Mouse (Mus musculus) midbrain, embryonic 13.5 days (tissue): ENCODE measurements around the gene Mustn1. TPM values are rescaled to one million over a fixed set of nuclear protein-coding genes. Genes with fewer than 3 reads are reported as not detected.

Experiments
- ATAC-seq: fragments of 200-750 bp; cut with Nextera tagmentation; 2 replicates; pipeline ENCODE4 v1.8.0; 2017; ENCODE audit warnings: mild to moderate bottlenecking, moderate TSS enrichment, moderate library complexity
- H3K27ac ChIP-seq: fragments of 300-500 bp; sonication (generic); 2 replicates; pipeline ENCODE4 v1.5.1; 2015; ENCODE audit warnings: inconsistent platforms, mild to moderate bottlenecking, moderate library complexity
- H3K27me3 ChIP-seq: fragments of 300-500 bp; sonication (generic); 2 replicates; pipeline ENCODE4 v1.6.1; 2015; ENCODE audit warnings: mild to moderate bottlenecking, inconsistent platforms
- H3K36me3 ChIP-seq: fragments of 300-500 bp; sonication (generic); 2 replicates; pipeline ENCODE4 v1.6.1; 2015; ENCODE audit warnings: mild to moderate bottlenecking, inconsistent platforms
- H3K4me1 ChIP-seq: fragments of 300-500 bp; sonication (generic); replicated peaks from 2 replicates; pipeline ENCODE4 v1.6.1; 2015; ENCODE audit warnings: inconsistent platforms
- H3K4me2 ChIP-seq: fragments of 300-500 bp; sonication (generic); replicated peaks from 2 replicates; pipeline ENCODE4 v1.6.1; 2015; ENCODE audit warnings: moderate library complexity, mild to moderate bottlenecking, inconsistent platforms
- H3K4me3 ChIP-seq: fragments of 300-500 bp; sonication (generic); replicated peaks from 2 replicates; pipeline ENCODE4 v1.5.1; 2015; ENCODE audit warnings: mild to moderate bottlenecking, inconsistent platforms
- H3K9ac ChIP-seq: fragments of 300-500 bp; sonication (generic); replicated peaks from 2 replicates; pipeline ENCODE4 v1.6.1; 2015; ENCODE audit warnings: mild to moderate bottlenecking, inconsistent platforms
- H3K9me3 ChIP-seq: fragments of 300-500 bp; sonication (generic); 2 replicates; pipeline ENCODE4 v1.6.1; 2016; ENCODE audit warnings: mild to moderate bottlenecking, inconsistent platforms
- WGBS: fragments of 180-500 bp; shearing (Covaris S2); methylation state at CpG from one replicate; pipeline ENCODE4 v1.1.7; 2015; 5-methylcytosine and 5-hydroxymethylcytosine counted together
- polyA plus RNA-seq: library from polyadenylated mRNA; unstranded; fragments of >200 nt; fragmentation: Nextera tagmentation; extraction: Ambion mirVana; gene quantifications from 2 replicates; pipeline ENCODE4 v1.2.1, GENCODE M21; 2015

Mustn1 gene
- polyA plus RNA-seq, 1 experiment from 2014 or later, result 0.67 TPM

- Histone ChIP-seq H3K4me1 (no peaks in the 10 kb centered on the region), H3K9ac (no peak overlapping the region), H3K4me3 (no peak overlapping the region), H3K27ac (no peak overlapping the region), H3K36me3 (peaks cover 47% of the 10 kb centered on the region), H3K4me2 (no peak overlapping the region), H3K27me3 (no peaks in the 10 kb centered on the region), H3K9me3 (no peaks in the 10 kb centered on the region)
- no peak for ATAC-seq
- 94% methylated on average over 10 of the region's 10 CpGs for WGBS
Measured at GRCm38 (mm10) chr14:30868826-30869225, 10.2 kb upstream of the Mustn1 start.

- H3K27me3 ChIP-seq, result no peaks in the 10 kb centered on the region
- H3K4me3 ChIP-seq, result no peak overlapping the region
- ATAC-seq, result no peak
- peaks cover 52% of the 10 kb centered on the region for H3K36me3 ChIP-seq
- H3K4me2 ChIP-seq, result no peak overlapping the region
- no peaks in the 10 kb centered on the region for H3K9me3 ChIP-seq
- 86% methylated on average over 8 of the region's 8 CpGs for WGBS
- H3K9ac ChIP-seq, result no peak overlapping the region; the same call in 1 of the 2 replicates
- H3K4me1 ChIP-seq, result no peaks in the 10 kb centered on the region
- H3K27ac ChIP-seq, result no peak overlapping the region
Measured at GRCm38 (mm10) chr14:30869391-30869801, 9.6 kb upstream of the Mustn1 start.

DNA sequence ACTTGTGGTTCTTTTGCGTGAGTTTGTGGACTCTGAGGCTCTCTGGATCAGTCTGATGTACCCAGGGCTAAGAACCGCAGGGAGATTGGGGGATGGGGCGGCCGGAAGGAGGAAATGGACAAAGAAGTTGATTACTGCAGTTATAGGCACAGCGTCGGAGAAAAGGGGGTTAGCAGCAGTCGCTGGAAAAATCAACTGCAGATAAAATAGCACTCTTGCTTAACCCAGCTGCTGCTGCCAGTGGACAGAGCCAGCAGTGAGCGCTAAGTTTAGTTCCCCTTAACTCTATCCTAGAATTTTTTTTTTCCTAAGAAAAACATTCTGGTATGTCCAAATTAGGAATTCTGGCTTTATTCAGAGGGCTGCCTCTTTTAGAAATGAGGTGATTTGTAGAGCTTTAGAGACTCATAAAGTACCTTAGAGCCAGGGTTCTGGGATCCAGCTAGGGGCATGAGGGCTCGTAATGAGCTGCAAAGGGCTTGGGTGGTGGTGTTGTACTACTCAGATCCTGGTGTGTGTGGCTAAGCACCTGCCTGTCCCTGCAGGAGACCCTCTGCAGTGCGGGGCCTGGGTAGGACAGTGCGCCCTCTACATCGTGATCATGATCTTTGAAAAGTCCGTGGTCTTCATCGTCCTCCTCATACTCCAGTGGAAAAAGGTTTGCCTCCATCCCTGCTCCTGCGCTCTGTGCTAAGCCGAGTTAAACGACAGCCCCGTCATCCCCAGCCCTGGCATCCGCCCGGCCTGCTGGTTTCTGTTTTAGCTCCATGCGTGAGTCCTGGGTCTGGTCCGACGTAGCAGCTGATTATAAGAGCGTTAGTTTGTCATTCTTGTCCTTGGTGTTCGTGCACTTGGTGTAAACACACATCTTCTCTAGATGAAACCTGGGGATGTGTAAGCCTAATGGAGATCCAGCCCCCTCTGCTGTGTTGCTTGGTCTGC is 8.5 kb upstream of the Mustn1 start:
- Histone ChIP-seq H3K4me1 (no peaks in the 10 kb centered on the region), H3K27ac (no peak overlapping the region), H3K27me3 (no peaks in the 10 kb centered on the region), H3K36me3 (peaks cover 47% of the 10 kb centered on the region), H3K9me3 (no peaks in the 10 kb centered on the region), H3K9ac (no peak overlapping the region), H3K4me3 (no peak overlapping the region), H3K4me2 (no peak overlapping the region)
- ATAC-seq, result no peak
- WGBS, result 88% methylated on average over 25 of the region's 25 CpGs

GRCm38 (mm10) chr14:30874095-30874700 is 4.8 kb upstream of the Mustn1 start:
- Histone ChIP-seq H3K4me2 (no peak overlapping the region), H3K9me3 (no peaks in the 10 kb centered on the region), H3K27me3 (no peaks in the 10 kb centered on the region), H3K36me3 (peaks cover 41% of the 10 kb centered on the region), H3K4me3 (no peak overlapping the region), H3K9ac (no peak overlapping the region), H3K4me1 (no peaks in the 10 kb centered on the region), H3K27ac (no peak overlapping the region)
- no peak for ATAC-seq
- WGBS, result 87% methylated on average over 18 of the region's 18 CpGs

DNA sequence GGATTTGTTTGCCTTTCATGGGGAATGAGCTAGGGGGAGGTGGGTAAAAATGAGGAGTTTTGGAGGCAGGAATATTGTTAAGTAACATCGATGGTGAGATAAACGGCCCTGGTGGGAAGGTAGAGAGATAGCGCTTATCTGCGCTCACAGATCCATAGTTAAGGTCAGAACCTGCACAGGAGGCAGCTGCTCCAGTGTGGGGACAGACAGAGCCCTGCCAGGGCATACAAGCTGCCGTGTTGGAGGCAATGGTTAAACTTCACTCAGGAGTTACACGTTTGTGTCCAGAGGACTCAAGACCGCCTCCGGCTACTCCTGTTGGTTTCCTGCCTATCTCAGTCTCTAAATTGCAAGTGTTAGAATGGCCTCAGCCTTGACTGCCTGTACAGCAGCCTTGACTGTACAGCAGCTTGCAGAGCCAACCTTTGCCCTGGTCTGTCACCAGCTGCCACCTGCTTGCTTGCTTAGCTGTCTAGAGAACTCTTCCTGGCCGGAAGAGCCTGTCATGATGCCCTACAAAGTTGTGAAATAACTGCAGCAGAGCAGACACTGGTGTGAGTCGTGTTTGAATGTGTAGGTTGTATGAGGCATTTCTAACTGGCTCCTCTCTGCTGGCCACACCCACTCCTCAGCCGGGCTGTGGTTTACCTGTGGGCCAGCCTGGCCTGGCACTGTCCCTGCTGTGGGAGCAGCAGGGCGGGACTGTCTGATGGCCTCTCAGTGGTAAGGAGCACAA is 3.7 kb upstream of the Mustn1 start:
- Histone ChIP-seq H3K4me1 (no peaks in the 10 kb centered on the region; the same call in 1 of the 2 replicates), H3K4me3 (no peak overlapping the region), H3K9ac (no peak overlapping the region), H3K4me2 (no peak overlapping the region), H3K9me3 (no peaks in the 10 kb centered on the region), H3K27me3 (no peaks in the 10 kb centered on the region), H3K27ac (no peak overlapping the region), H3K36me3 (peaks cover 38% of the 10 kb centered on the region)
- no peak for ATAC-seq
- 91% methylated on average over 12 of the region's 12 CpGs for WGBS

- H3K4me3 ChIP-seq, result no peak overlapping the region
- no peaks in the 10 kb centered on the region; the same call in 1 of the 2 replicates for H3K4me1 ChIP-seq
- no peak for ATAC-seq
- peaks cover 38% of the 10 kb centered on the region for H3K36me3 ChIP-seq
- 87% methylated on average over 9 of the region's 9 CpGs for WGBS
- no peak overlapping the region for H3K27ac ChIP-seq
- H3K27me3 ChIP-seq, result no peaks in the 10 kb centered on the region
- H3K4me2 ChIP-seq, result no peak overlapping the region
- no peaks in the 10 kb centered on the region for H3K9me3 ChIP-seq
- H3K9ac ChIP-seq, result no peak overlapping the region
Measured at GRCm38 (mm10) chr14:30875955-30876354, 3.0 kb upstream of the Mustn1 start.

GRCm38 (mm10) chr14:30876451-30876850 is 2.5 kb upstream of the Mustn1 start:
- ATAC-seq, result no peak
- H3K36me3 ChIP-seq, result peaks cover 38% of the 10 kb centered on the region
- WGBS, result 88% methylated on average over 10 of the region's 10 CpGs

GRCm38 (mm10) chr14:30877827-30878226 is 1.2 kb upstream of the Mustn1 start:
- Histone ChIP-seq H3K27me3 (no peaks in the 10 kb centered on the region), H3K4me1 (no peaks in the 10 kb centered on the region; the same call in 1 of the 2 replicates), H3K27ac (no peak overlapping the region), H3K4me3 (no peak overlapping the region), H3K4me2 (no peak overlapping the region), H3K9me3 (no peaks in the 10 kb centered on the region), H3K36me3 (peaks cover 30% of the 10 kb centered on the region), H3K9ac (no peak overlapping the region)
- no peak for ATAC-seq
- WGBS, result 96% methylated on average over 3 of the region's 3 CpGs

More at GRCm38 (mm10) chr14:30876451-30876850, 2.5 kb upstream of the Mustn1 start:
- H3K4me2 ChIP-seq, result no peak overlapping the region
- H3K4me1 ChIP-seq, result no peaks in the 10 kb centered on the region; the same call in 1 of the 2 replicates
- H3K9me3 ChIP-seq, result no peaks in the 10 kb centered on the region
- no peaks in the 10 kb centered on the region for H3K27me3 ChIP-seq
- no peak overlapping the region for H3K27ac ChIP-seq
- no peak overlapping the region for H3K4me3 ChIP-seq
- no peak overlapping the region for H3K9ac ChIP-seq

DNA sequence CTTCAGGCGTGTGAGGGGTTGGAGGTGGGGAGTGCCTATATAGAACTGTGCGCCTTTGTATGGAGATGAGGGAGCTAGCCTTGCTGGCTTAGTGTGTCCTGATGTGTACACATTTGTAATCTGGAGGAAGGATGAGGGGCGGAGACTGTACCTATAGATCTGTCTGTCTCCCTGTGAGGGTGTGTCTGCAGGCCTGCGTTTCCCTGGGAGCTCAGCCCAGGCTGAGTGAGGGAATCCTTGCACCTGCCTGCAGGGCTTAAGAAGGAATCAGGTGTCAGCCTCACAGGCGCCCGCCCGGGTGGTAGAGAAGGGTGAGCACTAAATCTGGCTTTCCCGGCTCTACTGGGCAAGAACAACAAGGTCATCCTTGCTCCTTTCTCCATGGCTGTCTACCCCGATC is 794 bp downstream of the Mustn1 start:
- H3K36me3 ChIP-seq, result peaks cover 11% of the 10 kb centered on the region; the same call in 1 of the 2 replicates
- no peak overlapping the region for H3K4me2 ChIP-seq
- H3K9ac ChIP-seq, result no peak overlapping the region
- H3K4me1 ChIP-seq, result no peaks in the 10 kb centered on the region; the same call in 1 of the 2 replicates
- H3K27ac ChIP-seq, result no peak overlapping the region
- H3K4me3 ChIP-seq, result no peak overlapping the region
- WGBS, result 63% methylated on average over 9 of the region's 9 CpGs
- H3K27me3 ChIP-seq, result no peaks in the 10 kb centered on the region
- no peaks in the 10 kb centered on the region for H3K9me3 ChIP-seq
- 0 out of 2 replicates have a peak, but pooled peaks have one; percentile 24 for ATAC-seq

- Histone ChIP-seq H3K9me3 (no peaks in the 10 kb centered on the region), H3K4me1 (no peaks in the 10 kb centered on the region; the same call in 1 of the 2 replicates), H3K4me3 (no peak overlapping the region), H3K4me2 (no peak overlapping the region), H3K36me3 (peaks cover 11% of the 10 kb centered on the region; the same call in 1 of the 2 replicates), H3K27me3 (no peaks in the 10 kb centered on the region), H3K27ac (no peak overlapping the region), H3K9ac (no peak overlapping the region)
- ATAC-seq, result no peak
- 77% methylated on average over 8 of the region's 8 CpGs for WGBS
Measured at GRCm38 (mm10) chr14:30880251-30880650, 1.3 kb downstream of the Mustn1 start.

- H3K27me3 ChIP-seq, result no peaks in the 10 kb centered on the region
- no peaks in the 10 kb centered on the region; the same call in 1 of the 2 replicates for H3K4me1 ChIP-seq
- no peak overlapping the region for H3K4me3 ChIP-seq
- no peak overlapping the region for H3K4me2 ChIP-seq
- H3K27ac ChIP-seq, result no peak overlapping the region
- peaks cover 6% of the 10 kb centered on the region; the same call in 1 of the 2 replicates for H3K36me3 ChIP-seq
- ATAC-seq, result no peak
- 89% methylated on average over 17 of the region's 17 CpGs for WGBS
- H3K9ac ChIP-seq, result no peak overlapping the region
- H3K9me3 ChIP-seq, result no peaks in the 10 kb centered on the region
Measured at GRCm38 (mm10) chr14:30880811-30881717, 2.1 kb downstream of the Mustn1 start.
